Mouse (Mus musculus) limb, embryonic 15.5 days (tissue): ENCODE data around the gene Fto. TPM values are rescaled to one million over a fixed set of nuclear protein-coding genes. Genes with fewer than 3 reads are reported as not detected.

Source experiments
- ATAC-seq: fragments of 200-750 bp; cut with Nextera tagmentation; 2 replicates; pipeline ENCODE4 v1.8.0; 2017; ENCODE audit warnings: low read depth, moderate TSS enrichment; ENCODE audit not compliant: insufficient number of reproducible peaks, low FRiP score, low TSS enrichment
- H3K27ac ChIP-seq: fragments of 300-500 bp; sonication (generic); 2 replicates; pipeline ENCODE4 v1.5.1; 2015; ENCODE audit warnings: moderate library complexity, mild to moderate bottlenecking, inconsistent platforms
- H3K27me3 ChIP-seq: fragments of 300-500 bp; sonication (generic); 2 replicates; pipeline ENCODE4 v1.6.1; 2015; ENCODE audit warnings: inconsistent platforms
- H3K36me3 ChIP-seq: fragments of 300-500 bp; sonication (generic); 2 replicates; pipeline ENCODE4 v1.6.1; 2015; ENCODE audit warnings: inconsistent platforms
- H3K4me1 ChIP-seq: fragments of 300-500 bp; sonication (generic); 2 replicates; pipeline ENCODE4 v1.6.1; 2015; ENCODE audit warnings: inconsistent platforms
- H3K4me2 ChIP-seq: fragments of 300-500 bp; sonication (generic); 2 replicates; pipeline ENCODE4 v1.6.1; 2015; ENCODE audit warnings: mild to moderate bottlenecking, inconsistent platforms
- H3K4me3 ChIP-seq: fragments of 300-500 bp; sonication (generic); 2 replicates; pipeline ENCODE4 v1.5.1; 2015; ENCODE audit warnings: mild to moderate bottlenecking, inconsistent platforms
- H3K9ac ChIP-seq: fragments of 300-500 bp; sonication (generic); 2 replicates; pipeline ENCODE4 v1.6.1; 2015; ENCODE audit warnings: inconsistent platforms
- H3K9me3 ChIP-seq: fragments of 300-500 bp; sonication (generic); 2 replicates; pipeline ENCODE4 v1.6.1; 2016; ENCODE audit warnings: inconsistent platforms
- WGBS: fragments of 180-500 bp; shearing (Covaris S2); methylation state at CpG from one replicate; pipeline ENCODE4 v1.1.7; 2015; 5-methylcytosine and 5-hydroxymethylcytosine counted together
- polyA plus RNA-seq: library from polyadenylated mRNA; unstranded; fragments of >200 nt; fragmentation: Nextera tagmentation; extraction: Ambion mirVana; gene quantifications from 2 replicates; pipeline ENCODE4 v1.2.1, GENCODE M21; 2015

Gene Fto
- polyA plus RNA-seq, 1 experiment from 2014 or later: 97.1 TPM

- Histone ChIP-seq H3K36me3 (peaks cover 3% of the 10 kb centered on the region), H3K4me1 (no peaks in the 10 kb centered on the region), H3K27me3 (0 out of 2 replicates have a peak, but pooled peaks cover 6% of the 10 kb centered on the region), H3K4me3 (no peak overlapping the region), H3K9ac (no peak overlapping the region), H3K27ac (no peak overlapping the region), H3K9me3 (no peaks in the 10 kb centered on the region), H3K4me2 (no peak overlapping the region)
- ATAC-seq: no peak
- 62% methylated on average over 7 of the region's 7 CpGs for WGBS
These were observed 327.1 kb downstream of the Fto start for GRCm38 (mm10) chr8:91640471-91640870.

- Histone ChIP-seq H3K27ac (no peak overlapping the region), H3K9ac (no peak overlapping the region), H3K4me2 (no peak overlapping the region), H3K9me3 (no peaks in the 10 kb centered on the region), H3K36me3 (no peaks in the 10 kb centered on the region), H3K27me3 (peaks cover 15% of the 10 kb centered on the region; the same call in 1 of the 2 replicates), H3K4me1 (peaks cover 17% of the 10 kb centered on the region), H3K4me3 (no peak overlapping the region)
- ATAC-seq: no peak
- 40% methylated on average over 2 of the region's 2 CpGs for WGBS
These were observed 332.2 kb downstream of the Fto start for GRCm38 (mm10) chr8:91645484-91645883.

- Histone ChIP-seq H3K4me2 (no peak overlapping the region), H3K4me1 (peaks cover 17% of the 10 kb centered on the region), H3K36me3 (no peaks in the 10 kb centered on the region), H3K9me3 (no peaks in the 10 kb centered on the region), H3K9ac (no peak overlapping the region), H3K4me3 (no peak overlapping the region), H3K27me3 (peaks cover 15% of the 10 kb centered on the region; the same call in 1 of the 2 replicates), H3K27ac (no peak overlapping the region)
- ATAC-seq: no peak
- 61% methylated on average over 11 of the region's 11 CpGs for WGBS
These were observed 334.6 kb downstream of the Fto start for GRCm38 (mm10) chr8:91647959-91648358.

GRCm38 (mm10) chr8:91648776-91649175 is 335.5 kb downstream of the Fto start:
- no peak overlapping the region for H3K4me2 ChIP-seq
- peaks cover 15% of the 10 kb centered on the region; the same call in 1 of the 2 replicates for H3K27me3 ChIP-seq
- peaks cover 20% of the 10 kb centered on the region for H3K4me1 ChIP-seq
- H3K9ac ChIP-seq: no peak overlapping the region
- H3K36me3 ChIP-seq: no peaks in the 10 kb centered on the region
- no peak for ATAC-seq
- 19% methylated on average over 9 of the region's 9 CpGs for WGBS
- H3K27ac ChIP-seq: no peak overlapping the region
- no peaks in the 10 kb centered on the region for H3K9me3 ChIP-seq
- H3K4me3 ChIP-seq: no peak overlapping the region

- Histone ChIP-seq H3K4me2 (no peak overlapping the region), H3K36me3 (0 out of 2 replicates have a peak, but pooled peaks cover 2% of the 10 kb centered on the region), H3K9me3 (no peaks in the 10 kb centered on the region), H3K27ac (no peak overlapping the region), H3K4me1 (peaks cover 7% of the 10 kb centered on the region), H3K27me3 (no peaks in the 10 kb centered on the region; the same call in 1 of the 2 replicates), H3K9ac (no peak overlapping the region), H3K4me3 (no peak overlapping the region)
- ATAC-seq: no peak
- WGBS: 50% methylated on average over 3 of the region's 3 CpGs
These were observed 340.2 kb downstream of the Fto start for GRCm38 (mm10) chr8:91653561-91653960.

GRCm38 (mm10) chr8:91657381-91657780 is 344.1 kb downstream of the Fto start:
- H3K27me3 ChIP-seq: no peaks in the 10 kb centered on the region
- H3K36me3 ChIP-seq: 0 out of 2 replicates have a peak, but pooled peaks cover 2% of the 10 kb centered on the region
- H3K9ac ChIP-seq: no peak overlapping the region
- no peak overlapping the region for H3K4me3 ChIP-seq
- H3K27ac ChIP-seq: no peak overlapping the region
- ATAC-seq: no peak
- no peaks in the 10 kb centered on the region for H3K9me3 ChIP-seq
- no peak overlapping the region for H3K4me2 ChIP-seq
- WGBS: 81% methylated on average over 9 of the region's 9 CpGs
- peaks cover 3% of the 10 kb centered on the region; the same call in 1 of the 2 replicates for H3K4me1 ChIP-seq

- Histone ChIP-seq H3K4me3 (no peak overlapping the region), H3K4me1 (0 out of 2 replicates have a peak, but pooled peaks cover 2% of the 10 kb centered on the region), H3K27me3 (0 out of 2 replicates have a peak, but pooled peaks cover 4% of the 10 kb centered on the region), H3K4me2 (no peak overlapping the region), H3K36me3 (no peaks in the 10 kb centered on the region), H3K9me3 (no peaks in the 10 kb centered on the region), H3K9ac (no peak overlapping the region), H3K27ac (no peak overlapping the region)
- 64% methylated on average over 8 of the region's 8 CpGs for WGBS
- no peak for ATAC-seq
These were observed 347.6 kb downstream of the Fto start for GRCm38 (mm10) chr8:91660879-91661278.

- WGBS: 87% methylated on average over 16 of the region's 16 CpGs
- Histone ChIP-seq H3K9ac (no peak overlapping the region), H3K4me3 (no peak overlapping the region), H3K9me3 (no peaks in the 10 kb centered on the region), H3K36me3 (peaks cover 14% of the 10 kb centered on the region; the same call in 1 of the 2 replicates), H3K4me1 (no peaks in the 10 kb centered on the region), H3K4me2 (no peak overlapping the region), H3K27ac (no peak overlapping the region), H3K27me3 (peaks cover 31% of the 10 kb centered on the region)
- no peak for ATAC-seq
These were observed 356.2 kb downstream of the Fto start for GRCm38 (mm10) chr8:91669461-91670071.

GRCm38 (mm10) chr8:91676928-91677327 is 363.6 kb downstream of the Fto start:
- Histone ChIP-seq H3K27me3 (peaks cover 81% of the 10 kb centered on the region), H3K4me1 (no peaks in the 10 kb centered on the region), H3K36me3 (no peaks in the 10 kb centered on the region), H3K4me2 (no peak overlapping the region), H3K4me3 (no peak overlapping the region), H3K9ac (no peak overlapping the region), H3K9me3 (no peaks in the 10 kb centered on the region), H3K27ac (no peak overlapping the region)
- ATAC-seq: no peak
- WGBS: 69% methylated on average over 3 of the region's 3 CpGs

GRCm38 (mm10) chr8:91679451-91679850 is 366.1 kb downstream of the Fto start:
- Histone ChIP-seq H3K4me2 (no peak overlapping the region), H3K9me3 (no peaks in the 10 kb centered on the region), H3K4me3 (no peak overlapping the region), H3K27ac (no peak overlapping the region), H3K9ac (no peak overlapping the region), H3K27me3 (peaks cover 82% of the 10 kb centered on the region), H3K4me1 (no peaks in the 10 kb centered on the region), H3K36me3 (no peaks in the 10 kb centered on the region)
- 14% methylated on average over 15 of the region's 15 CpGs for WGBS
- no peak for ATAC-seq

GRCm38 (mm10) chr8:91680125-91680524 is 366.8 kb downstream of the Fto start:
- Histone ChIP-seq H3K4me3 (no peak overlapping the region), H3K9ac (no peak overlapping the region), H3K27ac (no peak overlapping the region), H3K9me3 (no peaks in the 10 kb centered on the region), H3K27me3 (peaks cover 87% of the 10 kb centered on the region), H3K4me2 (no peak overlapping the region), H3K4me1 (no peaks in the 10 kb centered on the region), H3K36me3 (no peaks in the 10 kb centered on the region)
- ATAC-seq: no peak
- WGBS: 38% methylated on average over 5 of the region's 5 CpGs

GRCm38 (mm10) chr8:91684596-91685317 is 371.4 kb downstream of the Fto start:
- ATAC-seq: no peak
- WGBS: 59% methylated on average over 6 of the region's 6 CpGs
- Histone ChIP-seq H3K4me2 (no peak overlapping the region), H3K27ac (no peak overlapping the region), H3K9ac (no peak overlapping the region), H3K27me3 (peaks cover 77% of the 10 kb centered on the region), H3K4me1 (no peaks in the 10 kb centered on the region), H3K4me3 (no peak overlapping the region), H3K36me3 (no peaks in the 10 kb centered on the region), H3K9me3 (no peaks in the 10 kb centered on the region)
